ENCODE assay signal across 23 mouse cellular contexts in the genomic region with DNA sequence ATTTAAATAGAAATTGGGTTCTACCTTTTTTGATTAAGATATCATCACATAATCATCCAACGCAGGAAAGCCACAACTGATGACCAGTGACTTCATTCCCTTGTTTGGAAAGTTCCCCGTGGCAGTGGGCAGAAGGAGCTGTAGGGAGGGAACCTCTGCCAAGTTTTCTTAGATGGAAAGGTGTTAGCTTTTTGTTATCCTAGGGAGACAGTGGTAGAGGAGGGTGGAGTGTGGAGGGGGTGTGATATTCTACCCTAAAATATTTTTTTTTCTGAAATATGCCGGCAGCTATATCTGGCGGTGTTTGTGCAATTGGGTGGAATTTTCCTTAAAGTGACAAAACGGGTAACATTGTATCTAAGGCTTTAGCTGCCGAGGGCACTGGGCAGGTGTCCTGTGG. TPM values are rescaled to one million over a fixed set of nuclear protein-coding genes. Genes with fewer than 3 reads are reported as not detected.
DNase-seq lines count a peak whose midpoint lies in the region; ATAC-seq lines count a peak whose summit lies in the region.
"Had no signal": no experiment of that assay in that cellular context is flagged by ENCODE, and none has a peak within 500 bp of the region (broad histone marks: within the 10 kb centered on the region; RNA-seq: fewer than 3 reads in every experiment).

No protein-coding gene starts in this region.

- intact Hi-C loops in left cerebral cortex, postnatal 4 days (cut with DNase I) = no loop called here

- peak; percentile 65 for ATAC-seq in frontal cortex, adult (ENCODE audit: low TSS enrichment)
- ATAC-seq: activated CD4-positive, CD25-positive, alpha-beta regulatory T cell, adult 4 months; forebrain, embryonic 15.5 days; hindbrain, postnatal 0 days; inflammation-experienced regulatory T-cells, adult 6 months had no signal

- no peak for DNase-seq in frontal cortex, postnatal 14 days (ENCODE audit: low spot score in 2 of 2)
- peak; percentile 48 to 66 for DNase-seq in left cerebral cortex, adult 18-20 months (ENCODE audit: low spot score in 2 of 2)
- DNase-seq in left cerebral cortex, postnatal 4 days = no peak
- peak; percentile 69 for DNase-seq in right cerebral cortex, adult 18-20 months
- DNase-seq in right cerebral cortex, postnatal 4 days = no peak
- peak; percentile 89 for DNase-seq in telencephalon, adult 2 months (ENCODE audit: low read depth, low spot score)
- no peak for DNase-seq in heart, adult 9 months (ENCODE audit: low spot score in 2 of 2)
- DNase-seq: adrenal gland, adult 8-10 months; adrenal gland, postnatal 25 days; cerebellum, adult 11 months; cerebellum, adult 2 months; cerebellum, adult 9-11 months; cerebellum, postnatal 25 days; embryo, embryonic 11 days; gastrocnemius, postnatal 25 days; heart, adult 18-20 months; heart, postnatal 14 days; heart, postnatal 4 days had no signal

RNA-seq across cellular contexts. Expression of gene Lyrm9, which starts 21.2 kb away (rescaled TPM):
- total RNA-seq in left cerebral cortex, adult 18-20 months (2021) = 10 to 100 TPM; 28.1 to 32.5 TPM
- total RNA-seq in left cerebral cortex, postnatal 4 days (2021) = 10 to 100 TPM; 28.0 to 36.5 TPM

RNA-seq across cellular contexts. Expression of gene Ccnq, which starts 53.7 kb away (rescaled TPM):
- total RNA-seq in left cerebral cortex, adult 18-20 months (2021) = 10 to 100 TPM; 16.1 to 16.7 TPM
- total RNA-seq in left cerebral cortex, postnatal 4 days (2021) = 10 to 100 TPM; 16.8 to 17.5 TPM

Comparison
In these comparisons a context has a peak if more than half of its experiments do, and no peak if none do; other contexts are left out.
1. DNase-seq: peak in left cerebral cortex, adult 18-20 months (2 of 2), right cerebral cortex, adult 18-20 months (single experiment) and telencephalon, adult 2 months (single experiment); none in frontal cortex, postnatal 14 days (0 of 2), left cerebral cortex, postnatal 4 days (single experiment), right cerebral cortex, postnatal 4 days (single experiment) and heart, adult 9 months (0 of 2).